Mouse (Mus musculus) embryonic facial prominence, embryonic 11.5 days (tissue): ENCODE results near the gene Trdmt1. TPM values are rescaled to one million over a fixed set of nuclear protein-coding genes. Genes with fewer than 3 reads are reported as not detected.
"Not testable (repeated sequence)": the region's sequence is repeated elsewhere in the genome, so short reads cannot be mapped to it uniquely, and the experiment has no call there.

Experiments
- ATAC-seq: fragments of 200-750 bp; cut with Nextera tagmentation; replicated peaks from 2 replicates; pipeline ENCODE4 v1.8.0; 2017; ENCODE audit warnings: low read depth; ENCODE audit not compliant: insufficient number of reproducible peaks, low FRiP score, low TSS enrichment
- DNase-seq: peaks from one replicate; pipeline ENCODE4 v3.0.0-alpha.2; 2015; ENCODE audit warnings: low spot score
- H3K27ac ChIP-seq: fragments of 300-500 bp; sonication (generic); replicated peaks from 2 replicates; pipeline ENCODE4 v1.5.1; 2014; ENCODE audit warnings: mild to moderate bottlenecking, low read depth, low read length, control low read depth
- H3K27me3 ChIP-seq: fragments of 300-500 bp; sonication (generic); 2 replicates; pipeline ENCODE4 v1.6.1; 2014; ENCODE audit warnings: mild to moderate bottlenecking, low read length, moderate library complexity, mixed read lengths; ENCODE audit not compliant: control insufficient read depth, insufficient read depth
- H3K36me3 ChIP-seq: fragments of 300-500 bp; sonication (generic); replicated peaks from 2 replicates; pipeline ENCODE4 v1.6.1; 2014; ENCODE audit warnings: low read depth, mild to moderate bottlenecking, low read length, moderate library complexity, mixed read lengths; ENCODE audit not compliant: control insufficient read depth, insufficient read depth
- H3K4me1 ChIP-seq: fragments of 300-500 bp; sonication (generic); 2 replicates; pipeline ENCODE4 v1.6.1; 2014; ENCODE audit warnings: low read length, mixed read lengths; ENCODE audit not compliant: control insufficient read depth, insufficient read depth
- H3K4me2 ChIP-seq: fragments of 300-500 bp; sonication (generic); 2 replicates; pipeline ENCODE4 v1.6.1; 2014; ENCODE audit warnings: low read depth, mild to moderate bottlenecking, control low read depth, low read length, moderate library complexity
- H3K4me3 ChIP-seq: fragments of 300-500 bp; sonication (generic); 2 replicates; pipeline ENCODE4 v1.5.1; 2014; ENCODE audit warnings: low read depth, low read length, control low read depth
- H3K9ac ChIP-seq: fragments of 300-500 bp; sonication (generic); replicated peaks from 2 replicates; pipeline ENCODE4 v1.6.1; 2014; ENCODE audit warnings: mild to moderate bottlenecking, control low read depth, low read length
- H3K9me3 ChIP-seq: fragments of 300-500 bp; sonication (generic); replicated peaks from 2 replicates; pipeline ENCODE4 v1.6.1; 2016; ENCODE audit warnings: mild to moderate bottlenecking, low read length, inconsistent platforms, mixed read lengths; ENCODE audit not compliant: control insufficient read depth
- WGBS: fragments of 180-500 bp; shearing (Covaris S2); extraction: QIAGEN DNeasy Blood & Tissue Kit; methylation state at CpG from one replicate; pipeline ENCODE4 v1.1.7; 2014; 5-methylcytosine and 5-hydroxymethylcytosine counted together
- polyA plus RNA-seq: library from polyadenylated mRNA; unstranded; fragments of >200 nt; fragmentation: Nextera tagmentation; extraction: Ambion mirVana; gene quantifications from 2 replicates; pipeline ENCODE4 v1.2.1, GENCODE M21; 2014

Trdmt1 gene
- 8.7 and 8.8 TPM in 2 replicates for polyA plus RNA-seq

DNA sequence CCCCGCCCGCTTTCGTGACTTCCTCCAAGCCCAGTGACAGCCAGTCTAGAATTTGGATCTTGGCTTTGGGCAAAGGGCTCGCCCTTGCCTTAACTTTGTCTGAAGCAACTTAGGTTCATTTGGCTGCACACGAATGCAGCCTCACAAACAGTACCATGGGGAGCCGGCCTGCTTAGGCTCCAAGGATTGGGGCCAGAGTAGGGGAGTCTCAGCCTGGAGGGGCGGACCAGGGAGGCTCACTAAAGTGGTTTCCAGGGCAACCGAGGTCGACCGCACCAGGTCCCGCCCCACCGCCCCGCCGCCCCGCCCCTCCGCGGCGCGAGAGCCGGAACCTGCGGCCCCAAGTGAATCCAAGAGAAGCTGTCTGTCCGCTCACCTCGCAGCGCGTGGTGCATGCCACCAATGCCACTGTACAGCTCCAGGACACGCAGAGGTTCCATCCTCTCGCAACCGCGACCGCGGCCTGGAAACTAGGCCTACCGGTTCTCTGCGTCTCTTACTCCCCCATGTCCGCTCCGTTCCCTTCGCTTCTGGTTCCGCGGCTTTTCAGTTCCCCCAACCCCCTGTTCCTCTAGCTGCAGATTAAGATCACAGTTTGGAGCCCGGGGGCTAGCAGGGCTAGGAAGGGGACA is at the start of gene Trdmt1:
TSS of gene Trdmt1 (minus strand) at position 476 of the 632 bp plus-strand sequence.
- Histone ChIP-seq H3K4me3 (peak within 1 kb of the TSS; percentile 48), H3K27ac (peak within 1 kb of the TSS; percentile 65), H3K4me1 (no peaks in the 10 kb centered on the region), H3K4me2 (peak within 1 kb of the TSS; percentile 29), H3K36me3 (no peaks in the 10 kb centered on the region), H3K27me3 (no peaks in the 10 kb centered on the region), H3K9ac (peak within 1 kb of the TSS; percentile 76), H3K9me3 (no peaks in the 10 kb centered on the region)
- ATAC-seq = peak; percentile 100
- WGBS = 0% methylated on average over 36 of the region's 39 CpGs
- DNase-seq = peak; percentile 94

DNA sequence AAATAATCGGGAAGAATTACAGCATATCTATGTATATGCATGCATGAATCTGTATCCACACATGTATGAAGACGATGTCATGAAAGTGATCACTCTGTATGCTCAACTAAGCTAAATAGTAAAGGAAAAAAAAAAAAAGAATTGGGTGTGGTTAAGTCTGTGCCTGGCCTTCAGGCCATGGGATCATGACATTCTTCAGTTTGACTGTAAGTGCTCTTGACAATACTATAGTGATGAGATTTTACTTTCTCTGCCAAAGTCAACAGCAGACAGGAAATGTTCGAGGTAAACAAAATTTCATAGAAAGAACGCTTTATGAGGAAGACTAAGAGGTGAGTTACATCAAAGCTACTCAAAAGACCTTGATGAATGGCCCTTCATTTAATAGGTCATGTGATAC is 48.9 kb upstream of the Trdmt1 start:
- H3K9ac ChIP-seq = no peak overlapping the region
- no peak overlapping the region for H3K4me3 ChIP-seq
- ATAC-seq (no peak), DNase-seq (no peak)
- no peaks in the 10 kb centered on the region for H3K27me3 ChIP-seq
- WGBS = 82% methylated on average over 4 of the region's 4 CpGs
- no peaks in the 10 kb centered on the region for H3K9me3 ChIP-seq
- H3K4me1 ChIP-seq = no peaks in the 10 kb centered on the region
- no peak overlapping the region for H3K4me2 ChIP-seq
- no peaks in the 10 kb centered on the region for H3K36me3 ChIP-seq
- H3K27ac ChIP-seq = no peak overlapping the region

- DNase-seq, H3K4me2 ChIP-seq, H3K9ac ChIP-seq, H3K27ac ChIP-seq, ATAC-seq, H3K4me3 ChIP-seq, H3K27me3 ChIP-seq, H3K4me1 ChIP-seq, H3K9me3 ChIP-seq, H3K36me3 ChIP-seq: not testable (repeated sequence)
Measured at GRCm38 (mm10) chr2:13583746-13584145, 39.3 kb upstream of the Trdmt1 start.

GRCm38 (mm10) chr2:13582184-13582583 is 37.7 kb upstream of the Trdmt1 start:
- peaks cover 3% of the 10 kb centered on the region for H3K36me3 ChIP-seq
- WGBS = 81% methylated on average over 3 of the region's 3 CpGs
- H3K27ac ChIP-seq = no peak overlapping the region
- no peaks in the 10 kb centered on the region for H3K4me1 ChIP-seq
- H3K4me2 ChIP-seq = no peak overlapping the region
- H3K27me3 ChIP-seq = no peaks in the 10 kb centered on the region
- no peaks in the 10 kb centered on the region for H3K9me3 ChIP-seq
- no peak for DNase-seq
- H3K9ac ChIP-seq = no peak overlapping the region
- no peak overlapping the region for H3K4me3 ChIP-seq
- ATAC-seq = no peak

GRCm38 (mm10) chr2:13579991-13580390 is 35.5 kb upstream of the Trdmt1 start:
- H3K27me3 ChIP-seq = no peaks in the 10 kb centered on the region
- 63% methylated on average over 11 of the region's 11 CpGs for WGBS
- no peaks in the 10 kb centered on the region for H3K9me3 ChIP-seq
- no peak for ATAC-seq
- H3K27ac ChIP-seq = no peak overlapping the region
- H3K36me3 ChIP-seq = peaks cover 3% of the 10 kb centered on the region
- H3K9ac ChIP-seq = no peak overlapping the region
- no peaks in the 10 kb centered on the region for H3K4me1 ChIP-seq
- DNase-seq = peak; percentile 8
- H3K4me3 ChIP-seq = no peak overlapping the region
- no peak overlapping the region for H3K4me2 ChIP-seq

DNA sequence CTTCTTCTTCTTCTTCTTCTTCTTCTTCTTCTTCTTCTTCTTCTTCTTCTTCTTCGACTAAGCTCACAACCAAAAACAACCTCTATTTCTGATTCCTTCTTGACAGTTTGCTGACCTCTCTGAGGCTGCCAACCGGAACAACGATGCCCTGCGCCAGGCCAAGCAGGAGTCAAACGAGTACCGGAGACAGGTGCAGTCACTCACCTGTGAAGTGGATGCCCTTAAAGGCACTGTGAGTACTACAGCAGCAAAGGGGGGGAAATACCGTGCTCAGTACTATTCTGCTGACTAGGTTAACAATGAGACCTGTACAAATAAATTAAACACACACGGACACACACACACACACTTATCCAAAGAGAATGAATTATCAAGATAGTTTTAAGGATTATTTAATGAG is 34.8 kb upstream of the Trdmt1 start:
- Histone ChIP-seq H3K4me3 (no peak overlapping the region), H3K36me3 (peaks cover 3% of the 10 kb centered on the region), H3K4me1 (no peaks in the 10 kb centered on the region), H3K4me2 (no peak overlapping the region), H3K27me3 (no peaks in the 10 kb centered on the region), H3K9me3 (no peaks in the 10 kb centered on the region), H3K27ac (no peak overlapping the region), H3K9ac (no peak overlapping the region)
- no peak for ATAC-seq
- DNase-seq = no peak
- WGBS = 91% methylated on average over 8 of the region's 8 CpGs

DNA sequence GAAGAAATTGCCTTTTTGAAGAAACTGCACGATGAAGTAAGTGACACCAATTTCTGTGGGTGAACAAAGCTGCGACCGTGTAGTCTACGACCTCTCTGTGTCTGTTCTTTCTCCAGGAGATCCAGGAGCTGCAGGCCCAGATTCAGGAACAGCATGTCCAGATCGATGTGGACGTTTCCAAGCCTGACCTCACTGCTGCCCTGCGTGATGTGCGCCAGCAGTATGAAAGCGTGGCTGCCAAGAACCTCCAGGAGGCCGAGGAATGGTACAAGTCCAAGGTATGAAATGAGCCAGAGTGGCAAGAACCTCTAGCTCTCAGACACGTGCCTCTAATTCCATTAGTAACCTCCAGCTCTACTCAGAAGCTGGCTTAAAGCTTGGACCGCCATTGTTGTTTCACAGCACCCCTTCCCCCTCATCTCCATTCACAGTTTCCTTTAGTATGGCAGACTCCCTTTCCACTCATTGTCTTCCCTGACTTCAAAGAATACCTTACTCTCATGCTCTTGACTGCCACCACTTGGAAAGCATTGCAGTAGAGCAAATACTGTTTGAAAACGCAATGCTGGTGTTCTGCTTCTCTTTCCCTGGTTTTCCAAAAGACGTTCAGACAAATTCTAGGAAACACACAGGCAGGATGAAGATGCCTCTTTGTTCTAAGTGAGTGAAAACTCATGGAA is 34.1 kb upstream of the Trdmt1 start:
- no peak for DNase-seq
- Histone ChIP-seq H3K27ac (no peak overlapping the region), H3K27me3 (no peaks in the 10 kb centered on the region), H3K4me3 (no peak overlapping the region), H3K36me3 (peaks cover 3% of the 10 kb centered on the region), H3K4me2 (no peak overlapping the region), H3K9me3 (no peaks in the 10 kb centered on the region), H3K4me1 (no peaks in the 10 kb centered on the region), H3K9ac (no peak overlapping the region)
- 85% methylated on average over 14 of the region's 14 CpGs for WGBS
- no peak for ATAC-seq

GRCm38 (mm10) chr2:13577399-13577798 is 32.9 kb upstream of the Trdmt1 start:
- no peak overlapping the region for H3K4me2 ChIP-seq
- H3K27me3 ChIP-seq = no peaks in the 10 kb centered on the region
- peaks cover 3% of the 10 kb centered on the region for H3K36me3 ChIP-seq
- no peak overlapping the region for H3K9ac ChIP-seq
- DNase-seq (no peak), ATAC-seq (no peak)
- H3K4me3 ChIP-seq = no peak overlapping the region
- no peak overlapping the region for H3K27ac ChIP-seq
- no peaks in the 10 kb centered on the region for H3K4me1 ChIP-seq
- H3K9me3 ChIP-seq = no peaks in the 10 kb centered on the region
- 86% methylated on average over 1 of the region's 1 CpGs for WGBS
